Mouse (Mus musculus) testis, postnatal 14 days (tissue): Measurements from ENCODE around the gene Lrrc2.

ENCODE experiments used
- DNase-seq: peaks from one replicate; pipeline ENCODE4 v3.0.0; 2021; ENCODE audit warnings: low spot score

The Lrrc2 gene

DNA sequence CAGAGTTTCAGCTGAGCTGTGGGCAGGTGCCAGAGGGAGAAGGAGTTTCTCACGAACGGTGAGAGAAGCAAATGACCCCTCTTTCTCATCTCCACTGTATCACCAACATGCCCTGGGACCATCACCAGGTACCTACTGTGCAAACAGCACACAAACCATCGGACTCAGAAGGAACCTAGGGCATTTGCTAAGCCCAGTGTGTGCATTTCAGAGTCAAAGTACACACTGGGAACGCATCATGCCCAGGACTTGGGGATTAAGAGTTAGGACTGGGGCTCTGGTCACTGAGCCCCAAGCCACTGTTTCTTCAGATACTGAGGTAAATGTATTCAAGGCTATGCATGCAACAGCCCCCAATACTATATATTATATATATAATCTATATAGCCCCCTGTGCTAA, 36.0 kb downstream of the Lrrc2 start:
- DNase-seq = no peak

DNA sequence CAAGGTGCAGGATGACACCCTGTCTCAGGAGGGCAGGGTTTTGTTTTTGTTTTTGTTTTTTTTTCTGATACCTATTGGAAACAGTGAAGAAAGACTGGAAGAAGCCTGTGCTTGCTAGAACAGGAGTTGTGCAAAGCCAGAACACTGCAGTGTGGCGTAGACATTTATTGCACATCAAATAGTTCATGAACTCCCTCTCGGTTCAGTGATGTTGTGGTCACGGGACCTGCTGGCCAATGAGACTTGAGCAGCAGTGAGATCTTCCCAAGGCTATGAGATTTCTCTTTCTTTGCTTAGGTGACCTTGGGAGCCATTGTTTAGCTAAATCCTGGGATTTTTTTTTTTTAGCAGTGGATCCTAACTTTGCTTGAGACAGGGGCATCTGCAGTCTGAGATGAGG, 36.7 kb downstream of the Lrrc2 start:
- DNase-seq = no peak

DNA sequence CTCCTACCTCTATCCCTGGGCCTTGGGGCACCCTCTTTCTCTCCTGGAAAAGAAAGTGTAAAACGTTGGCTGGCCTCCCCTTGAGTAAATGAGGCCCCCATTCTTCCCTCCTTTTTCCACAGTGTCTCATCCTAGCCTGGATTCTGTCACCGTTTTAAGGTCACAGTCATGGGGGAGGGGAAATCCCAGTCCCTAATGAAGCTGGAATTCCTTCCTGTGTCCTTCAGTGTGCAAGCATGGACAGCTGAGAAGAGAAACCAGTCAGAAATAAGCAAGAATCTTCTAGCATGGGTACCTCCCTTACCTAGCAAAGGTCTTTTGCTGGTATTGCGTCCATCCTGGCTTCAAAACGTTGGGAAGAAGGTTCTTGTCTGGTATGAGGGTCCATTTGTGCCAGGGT, 37.8 kb downstream of the Lrrc2 start:
- no peak for DNase-seq

DNA sequence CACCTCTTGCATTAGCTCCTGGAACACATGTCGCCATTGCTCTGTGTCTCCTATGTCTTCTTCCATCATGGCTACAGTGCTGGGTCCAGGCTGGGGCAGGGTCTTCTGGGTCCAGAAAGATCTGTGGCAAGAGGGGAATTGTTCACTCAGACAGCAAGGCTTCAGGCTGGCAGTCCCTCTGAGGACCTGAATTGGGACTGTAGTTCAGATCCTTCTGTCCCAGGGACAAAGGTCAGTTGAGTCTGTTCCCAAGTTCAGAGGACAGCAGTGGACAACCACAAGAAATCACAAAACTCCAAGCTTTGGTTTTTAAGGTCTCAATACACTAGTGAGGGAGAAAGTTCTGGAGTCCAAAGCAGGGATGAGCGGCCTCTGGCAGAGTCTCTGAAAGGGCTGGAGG, 38.2 kb downstream of the Lrrc2 start:
- DNase-seq = no peak

DNA sequence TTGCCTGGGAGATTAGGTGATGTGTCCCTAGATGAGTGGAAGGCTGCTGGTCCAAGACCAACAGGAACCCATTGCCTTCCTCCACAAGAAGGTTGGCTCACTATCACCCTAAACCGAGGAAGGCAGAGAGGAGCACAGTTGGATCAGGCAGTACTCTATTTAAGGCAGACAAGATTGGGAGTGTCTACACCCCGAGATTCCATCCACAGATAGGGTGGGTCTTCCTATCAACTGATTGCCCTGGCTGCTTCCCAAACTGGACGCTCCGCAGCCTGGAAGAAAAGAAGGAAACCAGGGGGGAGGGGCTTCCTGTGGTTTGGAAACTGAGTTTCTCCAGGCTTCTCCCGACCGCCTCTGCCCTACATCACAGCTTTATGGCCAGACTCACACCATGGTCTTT, 38.9 kb downstream of the Lrrc2 start, which contains the start of gene Rtp3:
TSS of gene Rtp3 (minus strand) at position 380 of the 400 bp plus-strand sequence.
- DNase-seq = no peak

DNA sequence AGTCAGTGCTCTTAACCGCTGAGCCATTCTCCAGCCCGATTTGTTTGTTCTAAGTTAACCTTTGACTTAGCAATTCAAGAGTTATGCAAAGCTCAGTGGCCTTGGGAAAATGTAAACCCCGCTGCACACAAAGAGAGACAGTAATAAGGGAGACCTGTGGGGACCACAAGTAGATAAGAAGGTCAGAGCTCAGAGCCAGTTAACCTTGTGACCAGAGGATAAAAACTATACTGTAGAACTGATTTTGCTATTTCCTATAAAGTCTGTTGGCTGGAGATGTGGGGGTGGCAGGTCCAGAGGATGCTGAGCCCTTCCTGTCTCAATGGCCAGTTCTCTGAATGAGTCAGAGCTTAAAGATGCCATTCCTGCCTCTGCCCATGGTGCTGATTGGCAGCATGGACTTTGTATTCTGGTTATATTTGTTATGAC, 42.0 kb downstream of the Lrrc2 start:
- DNase-seq = no peak

DNA sequence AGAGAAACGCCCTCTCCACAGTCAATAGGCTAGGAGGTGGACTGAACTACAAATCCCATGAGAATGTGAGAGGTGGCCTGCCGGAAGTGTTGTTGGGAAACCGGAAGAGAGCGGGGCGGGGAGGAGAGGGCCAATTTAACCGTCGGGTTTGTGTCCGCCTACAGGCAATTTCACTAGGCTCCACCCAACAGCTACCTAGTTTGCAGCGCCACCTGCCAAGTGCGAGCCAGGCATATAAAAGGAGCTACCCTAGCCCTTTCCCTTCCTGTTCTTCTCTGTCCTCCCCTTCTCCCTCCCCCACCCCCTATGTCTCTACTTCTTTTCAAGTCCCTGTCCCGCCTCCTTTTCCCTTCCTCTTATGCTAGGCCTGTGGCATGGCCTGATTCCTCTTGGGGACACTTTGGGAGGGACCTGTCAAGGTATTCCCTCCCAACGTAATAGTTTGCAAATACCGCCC, 43.4 kb downstream of the Lrrc2 start:
- DNase-seq = peak; percentile 82

DNA sequence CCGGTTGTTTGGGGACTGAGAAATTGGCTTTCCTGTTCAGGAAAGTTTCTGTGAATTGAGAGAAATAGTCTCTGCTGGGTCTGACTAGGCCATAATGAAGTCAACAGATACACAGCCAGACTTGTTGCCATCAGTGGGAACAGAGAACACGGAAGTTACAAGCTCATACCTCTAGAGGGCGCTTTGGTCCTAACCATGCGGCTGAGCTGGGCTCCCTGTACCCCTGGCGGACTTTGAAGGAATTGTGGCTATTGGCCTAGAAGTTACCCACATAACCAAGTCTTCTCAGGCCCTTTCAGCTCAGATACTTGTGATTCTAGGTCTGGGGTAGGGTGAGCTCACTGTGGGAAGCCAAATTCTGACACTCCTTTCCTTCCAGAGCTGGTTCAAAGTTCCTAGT, 45.9 kb downstream of the Lrrc2 start:
- peak; percentile 69 for DNase-seq

DNA sequence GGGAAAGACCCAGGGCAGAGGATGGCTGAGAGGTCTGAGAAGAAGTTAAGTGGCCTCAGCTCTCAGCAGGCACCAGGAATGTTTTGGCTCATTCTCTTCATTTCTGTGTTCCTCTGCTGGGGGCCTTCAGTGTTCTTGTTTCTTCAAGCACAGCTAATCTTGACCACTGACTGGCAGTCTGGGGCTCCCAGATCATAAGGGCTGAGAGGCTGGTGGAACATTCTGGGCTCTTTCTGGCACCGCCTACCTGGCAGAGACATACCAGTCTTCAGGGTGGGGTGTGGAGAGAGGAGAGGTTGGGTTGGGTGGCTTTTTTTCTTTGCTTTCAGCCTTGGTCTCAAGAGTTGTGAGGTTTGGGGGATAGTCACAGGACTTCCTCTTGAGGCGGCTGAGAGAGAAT, 47.7 kb downstream of the Lrrc2 start:
- DNase-seq = no peak

DNA sequence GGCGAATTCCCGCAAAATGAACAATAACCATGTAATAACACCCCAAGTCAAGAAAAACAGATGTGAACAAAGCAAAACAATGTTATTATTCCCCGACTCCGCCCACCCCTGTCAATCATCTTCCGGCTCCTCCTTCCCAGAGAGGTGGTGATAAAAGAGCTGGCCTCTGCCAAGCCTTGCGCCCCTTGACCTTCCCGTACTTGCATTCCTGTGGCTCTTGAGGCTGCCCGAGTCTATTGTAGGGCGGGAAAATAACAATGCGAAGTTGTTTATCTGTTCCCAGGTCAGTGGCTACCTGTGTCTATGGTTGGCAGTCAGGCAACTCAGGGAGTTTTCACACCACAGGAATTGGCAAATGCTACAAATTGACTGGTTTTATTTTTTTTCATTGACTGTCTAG, 48.5 kb downstream of the Lrrc2 start:
- no peak for DNase-seq

DNA sequence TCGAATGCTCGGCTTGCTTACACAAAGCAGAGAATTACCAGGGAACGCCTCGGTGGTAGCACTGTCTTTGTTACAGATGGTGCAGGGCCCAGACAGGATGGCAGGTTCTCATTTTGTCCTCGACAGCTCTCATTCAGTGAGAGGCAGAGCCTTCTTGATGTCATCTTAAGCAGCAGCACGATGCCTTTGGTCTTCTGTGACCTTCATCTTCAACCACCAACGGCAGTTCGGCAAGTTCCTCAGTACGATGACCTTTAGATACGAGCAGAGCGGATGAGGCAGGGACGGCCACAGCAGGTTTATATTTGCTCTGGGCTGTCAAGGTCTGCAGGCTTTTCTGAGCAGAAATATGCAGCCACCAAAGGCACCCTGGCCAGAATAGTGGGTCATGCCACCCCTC, 50.3 kb downstream of the Lrrc2 start:
- DNase-seq = no peak

DNA sequence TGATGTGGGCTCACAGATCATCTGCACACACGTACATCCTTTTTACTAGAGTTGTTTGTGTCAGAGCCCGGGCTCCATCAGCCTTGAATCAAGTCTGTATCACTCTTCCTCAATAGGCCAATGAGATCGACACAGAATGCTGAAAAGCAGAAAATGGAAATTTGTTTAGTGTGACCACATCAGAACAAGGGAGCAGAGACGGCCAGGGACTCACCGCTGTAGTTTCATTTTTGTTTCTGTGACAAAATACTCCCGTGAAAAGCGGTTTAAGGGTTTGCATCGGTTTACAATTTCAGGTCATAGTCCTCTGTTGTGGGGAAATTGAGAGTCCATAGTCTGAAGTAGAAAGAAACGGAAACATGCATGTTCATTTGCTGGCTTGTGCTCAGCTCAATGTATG, 51.9 kb downstream of the Lrrc2 start:
- no peak for DNase-seq

DNA sequence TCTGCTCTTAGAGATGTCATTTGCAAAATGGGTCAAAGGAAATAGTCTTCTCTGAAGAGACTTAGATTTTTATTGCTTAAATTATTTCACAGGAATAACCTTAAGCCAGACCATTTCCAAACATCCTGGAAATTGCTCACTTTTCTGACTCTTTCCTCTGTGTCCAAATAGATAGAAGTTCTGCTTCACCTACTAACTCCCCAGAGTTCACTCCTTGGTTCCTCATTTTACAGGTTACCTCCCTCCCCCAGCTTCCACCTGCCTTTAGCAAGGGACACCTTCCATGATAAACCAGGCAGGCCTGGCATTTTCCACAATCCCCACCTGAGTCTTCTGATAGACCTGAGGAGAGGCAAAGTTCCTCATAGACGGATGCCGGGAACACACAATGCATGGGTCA, 55.2 kb downstream of the Lrrc2 start:
- DNase-seq = no peak

DNA sequence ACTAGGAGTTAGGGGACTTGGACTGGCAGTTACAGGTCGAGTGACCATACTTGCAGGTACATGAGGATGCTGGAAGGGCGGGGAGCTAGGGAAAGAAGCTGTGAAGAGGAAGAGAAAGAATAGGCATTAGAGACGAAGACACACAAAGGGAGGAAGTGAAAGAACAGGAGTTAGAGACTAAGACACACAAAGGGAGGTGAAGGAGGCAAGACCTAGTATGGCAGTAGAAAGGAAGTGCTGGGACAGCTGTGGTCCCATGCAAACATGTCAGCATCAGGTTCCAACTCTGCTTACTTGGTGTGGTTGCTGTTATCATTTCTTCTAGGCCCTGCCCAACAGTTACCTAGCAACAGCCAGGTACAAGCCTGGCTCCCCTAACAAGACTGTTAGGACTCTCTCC, 58.4 kb downstream of the Lrrc2 start:
- no peak for DNase-seq

DNA sequence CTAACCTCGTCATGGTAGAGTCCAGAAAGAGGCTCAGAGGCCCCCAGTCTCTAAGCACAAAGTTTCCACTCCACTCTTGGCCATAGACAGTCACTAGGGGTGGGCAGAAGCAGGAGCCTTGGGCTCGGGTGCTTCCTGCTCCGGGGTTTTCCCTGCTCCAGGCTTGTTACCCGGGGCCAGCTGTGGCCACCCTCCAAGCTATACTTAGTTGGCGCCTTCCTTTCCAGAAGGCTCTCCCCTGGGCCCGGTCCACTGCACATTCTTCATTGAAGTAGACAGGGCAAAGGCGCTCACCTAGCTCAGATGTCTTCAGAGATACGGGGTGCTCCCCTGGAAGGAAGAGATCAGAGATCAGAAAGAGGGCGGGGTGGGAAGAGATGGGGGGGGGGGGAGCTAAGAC, 60.2 kb downstream of the Lrrc2 start:
- DNase-seq = no peak

DNA sequence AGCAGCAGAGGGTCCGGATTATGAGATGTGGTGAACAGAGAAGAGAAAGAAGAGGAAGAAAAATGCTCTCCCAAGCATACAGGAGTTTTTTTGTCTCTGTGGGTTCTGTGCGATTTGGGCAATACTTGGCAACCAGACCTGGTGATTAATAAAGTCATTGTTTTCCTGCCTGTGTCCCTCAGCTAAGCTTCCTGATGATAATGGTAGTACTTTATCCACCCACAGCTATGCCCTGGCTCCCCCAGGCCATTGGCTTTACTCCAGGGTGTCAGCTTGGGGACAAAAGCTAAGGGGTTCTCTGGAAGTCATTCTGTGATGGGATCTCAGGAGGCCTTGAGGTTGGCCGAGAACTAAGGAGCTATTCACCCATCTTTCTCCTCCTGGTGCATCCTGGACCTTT, 60.7 kb downstream of the Lrrc2 start:
- DNase-seq = no peak

DNA sequence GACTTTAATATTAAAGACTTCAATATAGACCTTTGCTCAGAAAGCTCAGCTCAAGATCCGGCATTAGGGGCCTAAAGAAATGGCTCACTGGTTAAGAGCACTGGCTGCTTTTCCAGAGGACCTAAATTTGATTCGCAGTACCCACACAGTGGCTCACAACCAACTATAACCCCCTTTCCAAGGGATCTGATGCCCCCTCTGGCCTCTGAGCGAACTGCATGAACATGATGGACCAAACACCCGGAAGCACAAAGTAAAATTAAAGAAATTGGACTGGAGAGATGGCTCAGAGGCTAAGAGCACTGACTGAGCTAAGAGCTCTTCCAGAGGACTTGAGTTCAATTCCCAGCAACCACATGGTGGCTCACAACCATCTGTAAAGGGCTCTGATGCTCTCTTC, 64.3 kb downstream of the Lrrc2 start:
- no peak for DNase-seq

DNA sequence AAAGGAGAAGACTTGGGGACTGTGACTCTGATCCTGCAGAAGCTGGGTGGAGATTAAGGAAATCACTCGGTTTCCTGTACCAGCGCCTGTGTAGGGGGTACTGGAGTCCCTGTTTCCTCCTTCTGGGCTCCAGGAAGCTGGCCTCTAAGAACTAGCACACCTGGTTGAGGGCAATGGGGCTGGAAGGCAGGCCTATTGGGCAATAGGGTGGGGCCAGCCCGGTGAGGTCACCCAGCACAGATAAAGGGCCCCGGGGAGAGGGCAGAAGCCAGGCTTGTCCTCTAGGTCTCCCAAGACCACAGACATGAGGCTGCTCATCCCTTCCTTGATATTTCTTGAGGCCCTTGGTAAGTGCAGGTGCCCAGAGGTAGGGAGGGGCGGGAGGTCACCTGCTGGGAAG, 67.7 kb downstream of the Lrrc2 start, which contains the start of gene Ltf:
TSS of gene Ltf (plus strand) at position 250 of the 400 bp plus-strand sequence.
- DNase-seq = no peak

DNA sequence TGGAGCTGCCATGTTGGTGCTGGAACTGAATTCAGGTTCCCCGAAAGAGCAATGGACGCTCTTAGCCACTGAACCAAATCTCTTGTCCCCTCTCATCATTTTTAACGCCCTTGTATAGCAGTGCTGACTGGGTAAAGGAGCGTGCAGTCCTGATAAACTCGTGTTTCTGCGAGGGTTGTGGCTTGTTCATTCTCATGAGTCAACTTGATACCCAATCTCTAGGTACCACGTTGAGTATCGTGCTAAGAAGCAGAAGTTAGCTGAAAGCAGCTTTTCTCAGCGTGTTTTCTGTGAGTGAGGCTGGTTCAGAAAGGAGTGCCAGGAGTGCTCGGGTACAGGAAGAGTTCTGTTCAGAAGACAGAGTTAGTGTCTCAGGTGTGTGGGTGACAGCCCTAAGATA, 75.4 kb downstream of the Lrrc2 start:
- no peak for DNase-seq
